Comparison of ENCODE assay signal across 24 mouse cellular contexts in genomic region chr10:95652131-95652530, GRCm38 (mm10). TPM values are rescaled to one million over a fixed set of nuclear protein-coding genes. Genes with fewer than 3 reads are reported as not detected.
"Had no signal": no experiment of that assay in that cellular context is flagged by ENCODE, and none has a peak within 500 bp of the region (broad histone marks: within the 10 kb centered on the region; RNA-seq: fewer than 3 reads in every experiment).

No protein-coding gene starts in this region.

- H3K4me2 ChIP-seq: neural tube, embryonic 13.5 days; neural tube, embryonic 15.5 days; stomach, embryonic 15.5 days had no signal

- H3K27ac ChIP-seq: neural tube, embryonic 13.5 days; neural tube, embryonic 15.5 days; stomach, embryonic 15.5 days; stomach, postnatal 0 days had no signal

- H3K36me3 ChIP-seq: neural tube, embryonic 13.5 days; neural tube, embryonic 15.5 days; stomach, embryonic 15.5 days had no signal

- H3K9me3 ChIP-seq: neural tube, embryonic 13.5 days; neural tube, embryonic 15.5 days; stomach, embryonic 15.5 days had no signal

- H3K27me3 ChIP-seq: neural tube, embryonic 13.5 days; neural tube, embryonic 15.5 days; stomach, embryonic 15.5 days had no signal

- DNase-seq: retina, postnatal 1 day; right cerebral cortex, adult 18-20 months; right cerebral cortex, postnatal 14 days; right cerebral cortex, postnatal 25 days; right cerebral cortex, postnatal 4 days; spleen, adult 18-20 months; thymus, adult 18-20 months; thymus, adult 2 months; thymus, postnatal 14 days; thymus, postnatal 25 days; thymus, postnatal 36 days; thymus, postnatal 4 days had no signal

- H3K4me3 ChIP-seq: neural tube, embryonic 13.5 days; neural tube, embryonic 15.5 days; stomach, embryonic 15.5 days had no signal

- H3K4me1 ChIP-seq: neural tube, embryonic 13.5 days; neural tube, embryonic 15.5 days; stomach, embryonic 15.5 days had no signal

- H3K9ac ChIP-seq: neural tube, embryonic 13.5 days; neural tube, embryonic 15.5 days; stomach, embryonic 15.5 days had no signal

RNA-seq across cellular contexts. Expression of gene Anapc15-ps, which starts 21.1 kb away (rescaled TPM):
- total RNA-seq: neutrophil, adult 5-6 weeks had no signal
- polyA plus RNA-seq: neural tube, embryonic 13.5 days; neural tube, embryonic 14.5 days; neural tube, embryonic 15.5 days; small intestine, adult 2 months; spleen, adult 2 months; stomach, embryonic 14.5 days; stomach, embryonic 16.5 days; stomach, postnatal 0 days; testis, adult 2 months; thymus, adult 2 months; thymus, postnatal 0 days had no signal
